8 mouse cellular contexts compared by ENCODE assay signal in genomic region chr2:172977409-172978130, GRCm38 (mm10). TPM values are rescaled to one million over a fixed set of nuclear protein-coding genes. Genes with fewer than 3 reads are reported as not detected.
A peak's percentile ranks its signal among the peaks of the same experiment; 100 is the strongest.
DNase-seq lines count a peak whose midpoint lies in the region; ATAC-seq and TF ChIP-seq lines count a peak whose summit lies in the region.

Gene Spo11, plus strand, starts transcription at chr2:172977700.

- H3K27ac ChIP-seq in kidney, embryonic 14.5 days (ENCODE audit: low read depth, low read length): no peak within 1 kb of the TSS
- H3K27ac ChIP-seq in kidney, adult 2 months (ENCODE audit: insufficient read depth, low read depth, low read length): no peak within 1 kb of the TSS

- 0 out of 2 replicates have a peak within 1 kb of the TSS, but pooled peaks have one; percentile 18 for H3K9ac ChIP-seq in kidney, embryonic 14.5 days (ENCODE audit: low read depth, low read length)

- peak within 1 kb of the TSS; percentile 27 for H3K4me2 ChIP-seq in kidney, embryonic 14.5 days (replicated peaks; ENCODE audit: low read depth, low read length)

- 18% methylated on average over 14 of the region's 14 CpGs for WGBS in kidney, embryonic 14.5 days
- WGBS in kidney, adult 2 months: 42% methylated on average over 14 of the region's 14 CpGs

- peaks cover 20% of the 10 kb centered on the region for H3K4me1 ChIP-seq in kidney, embryonic 14.5 days (ENCODE audit: control insufficient read depth, insufficient read depth, low read length)
- no peaks in the 10 kb centered on the region for H3K4me1 ChIP-seq in kidney, adult 2 months (ENCODE audit: control insufficient read depth, insufficient read depth, low read length)

- no peak for TF ChIP-seq CTCF in kidney, adult 2 months (conservative IDR thresholded peaks at IDR 0.05; ENCODE audit: insufficient read depth, insufficient read length, low read depth, low read length)
- no peak for TF ChIP-seq CTCF in brain, embryonic 14.5 days (IDR thresholded peaks at IDR 0.05; ENCODE audit: borderline replicate concordance, extremely low read depth, insufficient read depth, insufficient read length)

- ATAC-seq in kidney, embryonic 14.5 days (ENCODE audit: low FRiP score, low TSS enrichment): peak; percentile 21; the same call in 1 of the 2 replicates
- peak; percentile 78 for ATAC-seq in inflammation-experienced regulatory T-cells, adult 6 months

- no peak for TF ChIP-seq POLR2A in kidney, adult 2 months (IDR thresholded peaks at IDR 0.05; ENCODE audit: low read depth, low read length)
- no peak for TF ChIP-seq POLR2A in brain, embryonic 14.5 days (IDR thresholded peaks at IDR 0.05; ENCODE audit: borderline replicate concordance, extremely low read depth, insufficient read depth, insufficient read length, poor library complexity, severe bottlenecking)

- H3K36me3 ChIP-seq in kidney, embryonic 14.5 days (ENCODE audit: control insufficient read depth, insufficient read depth, low read length): no peaks in the 10 kb centered on the region
- H3K36me3 ChIP-seq in kidney, adult 2 months (ENCODE audit: control insufficient read depth, insufficient read depth, low read length): no peaks in the 10 kb centered on the region

- DNase-seq in kidney, adult 2 months: no peak
- DNase-seq in brain, embryonic 14.5 days (ENCODE audit: low read depth): peak; percentile 65
- peak; percentile 87 for DNase-seq in naive thymus-derived CD4-positive, alpha-beta T cell, adult 2 months (ENCODE audit: low read depth)
- DNase-seq in layer of hippocampus, adult 9-10 months (ENCODE audit: low spot score): no peak
- no peak for DNase-seq in frontal cortex, postnatal 36 days (ENCODE audit: low spot score in 2 of 2)
- DNase-seq in cerebellum, adult 9-11 months: no peak

- H3K9me3 ChIP-seq in kidney, embryonic 14.5 days (ENCODE audit: control insufficient read depth, low read length): peaks cover 5% of the 10 kb centered on the region; the same call in 1 of the 2 replicates

- no peaks in the 10 kb centered on the region for H3K27me3 ChIP-seq in kidney, embryonic 14.5 days (ENCODE audit: control insufficient read depth, insufficient read depth, low read length)
- no peaks in the 10 kb centered on the region for H3K27me3 ChIP-seq in kidney, adult 2 months (replicated peaks; ENCODE audit: control insufficient read depth, insufficient read depth, low read length)

- no peak within 1 kb of the TSS for H3K4me3 ChIP-seq in kidney, embryonic 14.5 days (ENCODE audit: low read length)
- no peak within 1 kb of the TSS for H3K4me3 ChIP-seq in kidney, adult 2 months (ENCODE audit: insufficient read depth, low read depth, low read length)

RNA-seq across cellular contexts. Expression of gene Spo11, which starts in this region (rescaled TPM):
- polyA plus RNA-seq in kidney, embryonic 14.5 days (2014; fragmentation: Nextera tagmentation; extraction: Ambion mirVana): 0.17 and 0.34 TPM in 2 replicates
- 0.14 and 0.17 TPM in 2 replicates for polyA plus RNA-seq in kidney, adult 2 months (2012; rRNA removed)
- 1.6 and 1.7 TPM in 2 replicates for polyA plus RNA-seq in brain, embryonic 14.5 days (2012; rRNA removed)
- 1 to 10 TPM; 4.6 to 6.3 (median 6.0) TPM for polyA plus RNA-seq in inflammation-experienced regulatory T-cells, adult 6 months (2017; shearing (Covaris generic))

Comparison
In these comparisons a context has a peak if more than half of its experiments do, and no peak if none do; other contexts are left out.
1. Peak in ATAC-seq, H3K9ac ChIP-seq and H3K4me2 ChIP-seq in kidney, embryonic 14.5 days; RNA of the gene not detected or under 1 TPM.
2. DNase-seq: peak in brain, embryonic 14.5 days (single experiment) and naive thymus-derived CD4-positive, alpha-beta T cell, adult 2 months (single experiment); none in kidney, adult 2 months (single experiment), layer of hippocampus, adult 9-10 months (single experiment), frontal cortex, postnatal 36 days (0 of 2) and cerebellum, adult 9-11 months (single experiment).